Mouse (Mus musculus): ENCODE measurements at regions not wholly inside any gene's neighbourhood (a gene's known extent, or its start where the extent isn't known, plus 50 kb on each side); places are given as distances from the start of the nearest gene placed in this dataset.

DNA sequence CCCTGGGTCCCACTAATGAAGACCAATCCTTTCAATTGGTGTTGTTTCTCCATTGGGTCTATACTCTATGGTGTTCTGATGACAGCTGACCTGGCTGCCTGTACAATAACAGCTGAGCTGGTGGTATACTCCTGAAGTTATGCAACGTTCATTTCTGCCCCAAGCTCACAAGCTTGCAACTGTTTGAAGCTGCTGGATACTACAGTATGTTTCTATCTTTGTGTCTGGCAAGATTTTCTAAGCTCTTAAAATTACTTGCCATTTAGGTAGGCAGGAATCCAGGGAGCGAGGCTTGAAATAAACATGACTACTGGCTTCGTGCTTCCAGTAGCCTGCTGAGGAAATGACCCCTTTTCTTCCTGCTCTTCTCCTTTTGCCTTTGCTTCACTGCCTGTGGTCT, 444.3 kb upstream of the Nrp1 start:
- TF ChIP-seq POLR2AphosphoS2 (IDR thresholded peaks at IDR 0.05; ENCODE audit: low read length) (no peak), EP300 (IDR thresholded peaks at IDR 0.05; ENCODE audit: low read depth in 1 of 2, low read length in 2 of 2) (no peak), POLR2A (IDR thresholded peaks at IDR 0.05; ENCODE audit: control insufficient read depth in 1 of 2, insufficient read depth in 1 of 2, low read depth in 1 of 2, low read length in 2 of 2, poor library complexity in 1 of 2) (no peak), ZC3H11A (IDR thresholded peaks at IDR 0.05; ENCODE audit: low read depth, low read length) (no peak), RCOR1 (IDR thresholded peaks at IDR 0.05; ENCODE audit: low read depth, low read length) (no peak), ZKSCAN1 (IDR thresholded peaks at IDR 0.05; ENCODE audit: low read depth, low read length) (no peak), MAFK (IDR thresholded peaks at IDR 0.05; ENCODE audit: borderline replicate concordance, low read depth, low read length) (no peak), KAT2A (conservative IDR thresholded peaks at IDR 0.05; ENCODE audit: low read depth, low read length) (no peak), TAL1 (IDR thresholded peaks at IDR 0.05; ENCODE audit: low read length) (no peak), JUND (IDR thresholded peaks at IDR 0.05; ENCODE audit: low read depth, low read length) (no peak)
